7 mouse cellular contexts compared by ENCODE assay signal in the genomic region with DNA sequence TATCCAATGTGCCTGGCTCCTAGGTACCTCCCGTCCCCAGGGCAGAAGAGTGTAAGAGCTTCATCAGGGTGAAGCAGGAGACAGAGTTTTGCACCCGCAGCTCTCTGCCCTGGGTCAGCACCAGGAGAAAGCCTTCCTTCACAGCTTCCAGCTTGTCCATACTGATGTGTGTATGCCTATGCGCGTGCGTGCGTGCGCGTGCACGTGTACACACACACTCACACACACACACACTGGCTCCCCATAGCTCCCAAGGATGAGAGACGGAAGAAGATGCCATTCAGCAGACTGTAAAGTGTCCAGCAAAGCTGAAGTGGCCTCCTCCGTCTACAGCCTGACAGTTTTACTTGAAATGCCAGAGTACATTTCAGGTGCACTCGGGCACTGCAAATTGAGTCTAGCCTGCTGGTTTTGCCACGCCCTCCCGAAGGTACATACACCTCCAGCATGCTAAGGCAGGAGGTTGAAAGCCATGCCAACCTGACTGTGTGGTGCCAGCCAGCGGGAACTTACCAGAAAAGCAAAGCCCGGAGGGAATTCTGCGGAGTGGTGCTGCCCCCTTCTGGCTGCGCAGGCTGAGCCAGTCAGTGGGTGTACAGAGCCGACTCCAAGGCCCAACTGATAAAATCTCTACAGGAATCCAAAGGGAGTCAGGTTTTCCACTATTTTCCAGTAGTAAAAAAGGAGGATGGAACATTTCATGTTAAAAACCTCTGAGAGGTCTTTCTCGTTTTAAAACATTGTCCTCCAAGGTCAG.
DNase-seq lines count a peak whose midpoint lies in the region; ATAC-seq lines count a peak whose summit lies in the region.

No protein-coding gene starts in this region.

- no peaks in the 10 kb centered on the region for H3K36me3 ChIP-seq in intestine, embryonic 16.5 days (ENCODE audit: control insufficient read depth, insufficient read depth, low read length)
- H3K36me3 ChIP-seq in midbrain, embryonic 11.5 days (ENCODE audit: control insufficient read depth, insufficient read depth, low read length) = no peaks in the 10 kb centered on the region

- intact Hi-C loops in left cerebral cortex, postnatal 25 days (cut with DNase I) = loop anchor here (1.0 to 10.0 kb wide), 3 partner anchors 192 to 306 kb away; no protein-coding TSS in a partner anchor

- H3K4me2 ChIP-seq in intestine, embryonic 16.5 days (ENCODE audit: low read depth, low read length) = no peak overlapping the region
- H3K4me2 ChIP-seq in midbrain, embryonic 11.5 days = peak overlapping the region; percentile 43

- 37% methylated on average over 20 of the region's 20 CpGs for WGBS in intestine, embryonic 16.5 days
- WGBS in midbrain, embryonic 11.5 days = 36% methylated on average over 20 of the region's 20 CpGs

- H3K4me3 ChIP-seq in intestine, embryonic 16.5 days (ENCODE audit: low read length) = no peak overlapping the region
- no peak overlapping the region for H3K4me3 ChIP-seq in midbrain, embryonic 11.5 days (ENCODE audit: low read depth, low read length)

- H3K27ac ChIP-seq in intestine, embryonic 16.5 days (ENCODE audit: low read length) = no peak overlapping the region
- H3K27ac ChIP-seq in midbrain, embryonic 11.5 days (ENCODE audit: low read depth, low read length) = no peak overlapping the region; the same call in 1 of the 2 replicates

- peak; percentile 66 for DNase-seq in adrenal gland, adult 8-10 months
- peak; percentile 88 for DNase-seq in embryo, embryonic 9.5 days (ENCODE audit: extremely low spot score)
- peak; percentile 49 for DNase-seq in gonadal fat pad, adult 2 months (ENCODE audit: low read depth)
- DNase-seq in left cerebral cortex, postnatal 25 days (ENCODE audit: low spot score in 2 of 2) = peak; percentile 89 to 93
- DNase-seq in midbrain, embryonic 11.5 days (ENCODE audit: low spot score, missing footprints) = peak; percentile 99
- peak; percentile 51 for DNase-seq in spleen, adult 12 weeks (ENCODE audit: low spot score)

- H3K27me3 ChIP-seq in intestine, embryonic 16.5 days (replicated peaks; ENCODE audit: control insufficient read depth, insufficient read depth, low read length) = no peaks in the 10 kb centered on the region
- peaks cover 14% of the 10 kb centered on the region for H3K27me3 ChIP-seq in midbrain, embryonic 11.5 days (ENCODE audit: control insufficient read depth, insufficient read depth, low read length)

- peak; percentile 85 for ATAC-seq in intestine, embryonic 16.5 days
- peak; percentile 68 for ATAC-seq in midbrain, embryonic 11.5 days (ENCODE audit: low FRiP score)

- H3K9ac ChIP-seq in intestine, embryonic 16.5 days (ENCODE audit: low read depth, low read length) = no peak overlapping the region; the same call in 1 of the 2 replicates
- peak overlapping the region; percentile 17; the same call in 1 of the 2 replicates for H3K9ac ChIP-seq in midbrain, embryonic 11.5 days (ENCODE audit: low read length)

- H3K4me1 ChIP-seq in intestine, embryonic 16.5 days (ENCODE audit: control insufficient read depth, insufficient read depth, low read length) = no peaks in the 10 kb centered on the region
- H3K4me1 ChIP-seq in midbrain, embryonic 11.5 days (ENCODE audit: control insufficient read depth, insufficient read depth, low read length) = peaks cover 25% of the 10 kb centered on the region

- H3K9me3 ChIP-seq in intestine, embryonic 16.5 days (ENCODE audit: control insufficient read depth, low read length) = no peaks in the 10 kb centered on the region
- no peaks in the 10 kb centered on the region for H3K9me3 ChIP-seq in midbrain, embryonic 11.5 days (ENCODE audit: control insufficient read depth, low read length)

Comparison
In these comparisons a context has a peak if more than half of its experiments do, and no peak if none do; other contexts are left out.
1. DNase-seq: peak in every context shown above with its lines; median percentile 99 in midbrain, embryonic 11.5 days; 91 in left cerebral cortex, postnatal 25 days; 88 in embryo, embryonic 9.5 days; 66 in adrenal gland, adult 8-10 months; 51 in spleen, adult 12 weeks; 49 in gonadal fat pad, adult 2 months.